Mouse (Mus musculus) kidney, adult 10 weeks (tissue): Measurements from ENCODE around the gene Nepro. TPM values are rescaled to one million over a fixed set of nuclear protein-coding genes. Genes with fewer than 3 reads are reported as not detected.

Source experiments
- polyA plus RNA-seq: library from polyadenylated mRNA; stranded (reverse); fragments of 350-450 nt; fragmentation: Illumina TruSeq; extraction: RNeasy Lipid Tissue Mini Kit (QIAGEN cat#74804); gene quantifications from one replicate; pipeline ENCODE4 v1.2.3, GENCODE M21; 2014; ENCODE audit warnings: low read depth, low replicate concordance

The Nepro gene
- 8.9 TPM for polyA plus RNA-seq

DNA sequence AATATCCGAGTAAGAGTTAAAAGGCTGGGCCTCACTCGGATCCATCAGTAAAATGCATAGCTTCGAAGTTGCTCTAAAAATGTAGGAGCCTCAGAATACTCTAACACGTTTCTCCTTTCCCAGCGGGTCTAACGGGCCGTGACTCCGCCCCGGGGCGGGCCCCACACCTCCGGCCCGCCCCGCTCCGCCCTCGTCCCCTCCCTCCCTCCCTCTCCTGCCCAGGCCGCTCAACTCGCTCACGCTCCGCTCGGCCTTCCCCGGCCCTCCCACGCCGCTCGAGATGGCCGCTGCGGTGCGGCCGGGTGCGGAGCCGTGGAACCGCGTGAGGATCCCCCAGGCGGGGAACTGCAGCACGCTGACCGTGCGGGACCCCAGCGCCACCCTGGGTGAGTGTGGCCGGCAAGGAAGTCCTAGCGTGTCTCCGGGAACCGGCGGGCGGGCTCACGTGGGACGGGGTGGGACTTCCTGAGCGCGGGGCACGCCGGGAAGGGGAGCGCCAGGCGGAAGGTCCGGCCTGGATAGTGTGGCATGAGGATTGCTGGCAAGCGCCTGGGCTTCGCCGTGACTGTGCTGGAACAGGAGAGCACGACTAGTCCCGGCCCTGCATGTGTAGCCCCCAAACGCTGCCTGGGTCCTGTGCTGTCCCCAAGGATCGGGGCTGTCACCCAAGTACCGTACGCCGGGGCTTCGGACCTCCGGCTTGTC is at the start of gene Nepro:
Nepro (plus strand) TSS at position 219 of the 705 bp plus-strand sequence.

DNA sequence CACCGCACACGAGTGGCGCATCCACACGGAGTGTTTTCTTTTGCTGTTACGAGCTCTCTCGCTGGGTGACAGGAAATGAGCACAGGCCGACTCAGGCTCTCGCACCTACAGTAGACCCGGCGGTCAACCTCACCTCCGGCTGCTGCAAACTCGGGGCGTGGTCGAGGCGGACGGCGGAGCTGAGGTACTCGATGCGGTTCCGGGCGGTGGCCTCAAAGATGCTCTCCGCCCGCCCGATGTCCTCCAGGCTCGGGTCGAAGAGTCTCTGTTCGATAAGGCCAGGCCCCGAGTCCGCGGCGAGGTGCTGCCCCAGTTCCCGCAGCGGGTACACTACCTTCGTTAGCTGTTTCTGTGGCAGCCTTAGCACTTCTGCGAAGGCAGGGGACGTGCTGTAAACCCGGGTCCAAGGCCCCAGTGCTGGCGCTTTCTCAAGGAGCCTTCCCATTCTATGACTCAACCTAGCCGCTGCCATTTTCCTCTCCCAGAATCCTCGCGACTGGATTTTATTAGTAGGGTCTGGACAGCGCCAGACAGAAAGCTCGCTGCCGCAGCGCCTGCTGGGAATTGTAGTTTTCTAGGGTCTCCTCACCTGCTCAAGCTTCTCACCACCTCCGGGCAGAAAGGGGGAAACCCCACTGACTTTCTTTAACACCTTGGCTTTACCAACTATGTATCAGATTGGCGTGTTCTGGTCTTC is 21.9 kb downstream of the Nepro start, which contains the start of gene Gtpbp8:
Gtpbp8 (minus strand) TSS at position 498 of the 697 bp plus-strand sequence.

DNA sequence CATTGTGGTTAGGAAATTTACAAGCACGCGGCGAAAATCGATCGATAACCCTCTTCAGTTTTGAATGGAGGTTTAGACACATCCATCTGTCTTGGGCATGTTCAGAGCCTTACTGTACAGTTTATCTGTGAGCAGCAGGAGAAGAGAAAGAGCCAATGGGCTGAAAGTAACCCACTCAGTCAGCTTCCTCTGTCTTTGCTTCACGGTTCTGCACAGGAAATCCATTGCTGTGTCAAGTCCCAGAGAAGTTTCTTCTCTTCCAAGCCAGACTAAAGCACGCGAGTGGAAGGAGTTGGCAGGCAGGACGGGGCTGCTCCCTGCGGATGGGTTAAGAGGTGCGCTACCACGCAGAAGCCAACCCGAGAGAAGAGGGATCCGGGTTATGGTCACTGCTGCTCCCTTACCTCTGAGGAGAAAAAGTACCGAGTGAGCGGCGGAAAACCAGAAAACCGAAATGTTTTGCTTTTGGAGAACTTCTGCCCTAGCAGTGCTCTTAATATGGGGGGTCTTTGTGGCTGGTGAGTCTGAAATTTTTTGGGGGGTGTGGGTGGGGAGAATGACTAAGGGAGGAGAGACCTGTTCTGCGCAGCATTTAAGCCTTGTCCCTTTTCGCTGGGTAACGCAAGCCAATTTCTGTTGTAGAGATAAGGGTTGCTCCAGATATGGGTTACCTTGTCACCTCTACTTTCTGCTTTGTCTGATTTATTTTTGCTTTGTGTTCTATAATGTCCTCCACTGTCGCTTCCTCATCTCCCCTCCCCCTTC is 41.6 kb downstream of the Nepro start, which contains the start of gene Cd200r1:
Cd200r1 (plus strand) TSS at position 182 of the 765 bp plus-strand sequence.

Other genes starting within 250 kb of the Nepro start
- 1.8 TPM for gene Boc, start 165.4 kb upstream of the Nepro start, polyA plus RNA-seq
- gene Gtpbp8, start 22.1 kb downstream of the Nepro start, polyA plus RNA-seq = 50.6 TPM
- gene Cd200r1, start 41.4 kb downstream of the Nepro start, polyA plus RNA-seq = 0.44 TPM
- not detected for gene Cd200r4, start 87.4 kb downstream of the Nepro start, polyA plus RNA-seq
- not detected for gene Cd200r2, start 142.8 kb downstream of the Nepro start, polyA plus RNA-seq
- gene Cd200r3, start 219.4 kb downstream of the Nepro start, polyA plus RNA-seq = not detected